Mouse (Mus musculus): ENCODE results near the gene Cabp1. TPM values are rescaled to one million over a fixed set of nuclear protein-coding genes. Genes with fewer than 3 reads are reported as not detected.

Gene Cabp1
- total and polyA plus RNA-seq, 3 experiments: 0.35 to 1.7 TPM; not detected in 1

DNA sequence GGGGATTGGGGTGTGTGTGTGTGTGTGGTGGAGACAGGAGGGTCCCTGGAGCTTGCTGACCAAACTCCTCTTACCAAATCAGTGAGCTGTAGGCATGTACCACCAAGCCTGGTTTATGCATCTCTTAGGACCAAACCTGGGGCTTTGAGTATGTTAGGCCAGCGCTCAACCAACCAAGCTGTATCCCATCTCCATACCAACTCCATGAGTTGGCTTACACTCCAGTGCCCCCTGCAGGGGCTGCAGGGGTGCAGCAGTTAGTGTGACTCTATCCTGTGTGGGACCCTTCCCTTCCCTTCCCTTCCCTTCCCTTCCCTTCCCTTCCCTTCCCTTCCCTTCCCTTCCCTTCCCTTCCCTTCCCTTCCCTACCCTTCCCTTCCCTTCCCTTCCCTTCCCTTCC is 19.6 kb downstream of the Cabp1 start:
- no peak for DNase-seq (ENCODE audit: low read depth, low spot score)
- H3K27ac ChIP-seq (ENCODE audit: control insufficient read depth, low read depth, low read length): no peak overlapping the region
- no peak overlapping the region for H3K9ac ChIP-seq (ENCODE audit: control insufficient read depth, low read depth, low read length, poor library complexity, severe bottlenecking)
- TF ChIP-seq POLR2AphosphoS5 (IDR thresholded peaks at IDR 0.05; ENCODE audit: borderline replicate concordance, low read depth, low read length): no peak
- TF ChIP-seq POLR2A (IDR thresholded peaks at IDR 0.05; ENCODE audit: control insufficient read depth in 1 of 2, insufficient read depth in 1 of 2, low read depth in 1 of 2, low read length in 2 of 2, poor library complexity in 1 of 2): no peak
- no peak for TF ChIP-seq MAFK (IDR thresholded peaks at IDR 0.05; ENCODE audit: borderline replicate concordance, low read depth, low read length)
- TF ChIP-seq MAX (IDR thresholded peaks at IDR 0.05; ENCODE audit: low read length): no peak
- peak; percentile 39 to 52 (median 44); a peak in 5 of 6 replicates for TF ChIP-seq CTCF (IDR thresholded peaks at IDR 0.05 in 2 of 3, conservative IDR thresholded peaks at IDR 0.05 in 1 of 3; ENCODE audit: control insufficient read depth in 1 of 3, insufficient read depth in 1 of 3, low read depth in 2 of 3, low read length in 3 of 3, poor library complexity in 1 of 3, severe bottlenecking in 1 of 3)
- TF ChIP-seq SMC3 (IDR thresholded peaks at IDR 0.05; ENCODE audit: low read depth, low read length): peak; percentile 25; the same call in 1 of the 2 replicates
- peak; percentile 26 for TF ChIP-seq RAD21 (IDR thresholded peaks at IDR 0.05; ENCODE audit: low read depth, low read length)
- TF ChIP-seq EP300 (IDR thresholded peaks at IDR 0.05; ENCODE audit: low read depth in 1 of 2, low read length in 2 of 2): no peak
- TF ChIP-seq USF1 (IDR thresholded peaks at IDR 0.05; ENCODE audit: low read depth, low read length): no peak
- TF ChIP-seq ZC3H11A (IDR thresholded peaks at IDR 0.05; ENCODE audit: low read depth, low read length): peak; percentile 30; the same call in 1 of the 2 replicates
- TF ChIP-seq ZMIZ1 (IDR thresholded peaks at IDR 0.05; ENCODE audit: low read depth, low read length): no peak
- no peaks in the 10 kb centered on the region for H3K79me2 ChIP-seq (ENCODE audit: control insufficient read depth, insufficient read depth, low read length, poor library complexity)
- no peaks in the 10 kb centered on the region for H3K9me3 ChIP-seq (replicated peaks; ENCODE audit: insufficient read depth, low read length)
- H3K4me1 ChIP-seq (ENCODE audit: control insufficient read depth in 1 of 2, insufficient read depth in 2 of 2, low read length in 2 of 2): no peaks in the 10 kb centered on the region
- H3K36me3 ChIP-seq (ENCODE audit: control insufficient read depth in 1 of 2, insufficient read depth in 2 of 2, low read length in 2 of 2): no peaks in the 10 kb centered on the region
- H3K4me3 ChIP-seq (ENCODE audit: control insufficient read depth in 1 of 2, insufficient read depth in 1 of 2, low read depth in 2 of 2, low read length in 2 of 2): no peak overlapping the region
- H3K27me3 ChIP-seq (ENCODE audit: control insufficient read depth in 1 of 2, insufficient read depth in 2 of 2, low read length in 2 of 2): no peaks in the 10 kb centered on the region

DNA sequence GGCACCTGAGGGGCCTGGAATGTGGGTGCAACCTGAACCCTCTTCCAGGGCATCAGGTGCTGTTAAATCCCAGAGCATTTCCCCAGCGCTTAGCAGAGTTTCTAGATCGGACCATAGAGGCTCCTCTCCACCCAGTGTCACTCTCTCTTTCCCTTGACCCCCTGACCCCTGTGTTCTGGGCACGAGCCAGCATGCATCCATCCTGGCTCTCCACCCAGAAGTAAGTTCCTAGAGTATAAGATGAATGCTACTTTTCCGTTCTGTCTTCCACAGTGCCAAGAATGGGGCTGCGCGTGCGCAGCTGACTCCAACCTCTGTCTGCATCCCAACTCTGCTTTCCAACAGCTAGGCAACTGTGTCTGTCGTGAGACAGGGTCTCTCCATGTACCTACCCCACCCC is 24.0 kb downstream of the Cabp1 start:
- Histone ChIP-seq H3K9ac (ENCODE audit: control insufficient read depth, low read depth, low read length, poor library complexity, severe bottlenecking) (no peak overlapping the region), H3K27me3 (ENCODE audit: control insufficient read depth in 1 of 2, insufficient read depth in 2 of 2, low read length in 2 of 2) (no peaks in the 10 kb centered on the region), H3K4me1 (ENCODE audit: control insufficient read depth in 1 of 2, insufficient read depth in 2 of 2, low read length in 2 of 2) (peaks cover 0 to 3% of the 10 kb centered on the region in 2 experiments; a peak in 1 of 4 replicates), H3K36me3 (ENCODE audit: control insufficient read depth in 1 of 2, insufficient read depth in 2 of 2, low read length in 2 of 2) (no peaks in the 10 kb centered on the region; a peak in 1 of 4 replicates), H3K9me3 (replicated peaks; ENCODE audit: insufficient read depth, low read length) (no peaks in the 10 kb centered on the region), H3K79me2 (ENCODE audit: control insufficient read depth, insufficient read depth, low read length, poor library complexity) (no peaks in the 10 kb centered on the region), H3K27ac (ENCODE audit: control insufficient read depth, low read depth, low read length) (no peak overlapping the region), H3K4me3 (ENCODE audit: control insufficient read depth in 1 of 2, insufficient read depth in 1 of 2, low read depth in 2 of 2, low read length in 2 of 2) (no peak overlapping the region)
- TF ChIP-seq ETS1 (IDR thresholded peaks at IDR 0.05; ENCODE audit: low read depth, low read length): no peak
- no peak for TF ChIP-seq MXI1 (IDR thresholded peaks at IDR 0.05; ENCODE audit: low read depth, low read length)
- no peak for TF ChIP-seq ZC3H11A (IDR thresholded peaks at IDR 0.05; ENCODE audit: low read depth, low read length)
- no peak for TF ChIP-seq JUND (IDR thresholded peaks at IDR 0.05; ENCODE audit: low read depth, low read length)
- no peak for TF ChIP-seq E2F4 (IDR thresholded peaks at IDR 0.05; ENCODE audit: borderline replicate concordance, low read depth, low read length)
- no peak for TF ChIP-seq POLR2A (IDR thresholded peaks at IDR 0.05; ENCODE audit: control insufficient read depth in 1 of 2, insufficient read depth in 1 of 2, low read depth in 1 of 2, low read length in 2 of 2, poor library complexity in 1 of 2)
- no peak for TF ChIP-seq TCF12 (IDR thresholded peaks at IDR 0.05; ENCODE audit: low read depth, low read length)
- no peak for DNase-seq (ENCODE audit: low read depth, low spot score)

Measured in MEL (cell line).